Mouse (Mus musculus) olfactory bulb, adult 2 months (tissue): ENCODE measurements around the gene Il18. TPM values are rescaled to one million over a fixed set of nuclear protein-coding genes. Genes with fewer than 3 reads are reported as not detected.

Experiments used
- H3K27ac ChIP-seq: fragments of 200-500 bp; 2 replicates; pipeline ENCODE4 v1.5.1; 2012; ENCODE audit warnings: low read depth, low read length; ENCODE audit not compliant: insufficient read depth
- H3K4me1 ChIP-seq: fragments of 200-500 bp; 2 replicates; pipeline ENCODE4 v1.6.1; 2012; ENCODE audit warnings: low read length; ENCODE audit not compliant: control insufficient read depth, insufficient read depth
- H3K4me3 ChIP-seq: fragments of 200-500 bp; 2 replicates; pipeline ENCODE4 v1.5.1; 2012; ENCODE audit warnings: mild to moderate bottlenecking, low read depth, low read length, moderate library complexity; ENCODE audit not compliant: insufficient read depth
- CTCF ChIP-seq: fragments of 200-500 bp; IDR thresholded peaks from 2 replicates; pipeline ENCODE4 v1.5.1; 2012; ENCODE audit warnings: low read depth, mild to moderate bottlenecking, low read length, moderate library complexity; ENCODE audit not compliant: insufficient read depth
- POLR2A ChIP-seq: fragments of 200-500 bp; IDR thresholded peaks from 2 replicates; pipeline ENCODE4 v1.6.1; 2012; ENCODE audit warnings: mild to moderate bottlenecking, low read depth, low read length, moderate library complexity; ENCODE audit not compliant: insufficient read depth
- WGBS: fragments of 180-500 bp; shearing (Covaris S2); methylation state at CpG from one replicate; pipeline ENCODE4 v1.1.7; 2018; 5-methylcytosine and 5-hydroxymethylcytosine counted together
- polyA plus RNA-seq: library from polyadenylated mRNA; stranded (reverse); fragments of >200 nt; gene quantifications from 2 replicates; pipeline ENCODE4 v1.2.4, GENCODE M21; 2012; ENCODE audit warnings: low replicate concordance; ENCODE audit not compliant: missing spikeins, insufficient read depth, insufficient read length

Gene Il18
- polyA plus RNA-seq, 1 experiment = not detected

GRCm38 (mm10) chr9:50542401-50542800, 12.2 kb upstream of the Il18 start:
- Histone ChIP-seq H3K4me3 (no peak overlapping the region), H3K4me1 (no peaks in the 10 kb centered on the region), H3K27ac (no peak overlapping the region)
- 85% methylated on average over 9 of the region's 9 CpGs for WGBS
- TF ChIP-seq CTCF (no peak), POLR2A (no peak)

- TF ChIP-seq CTCF (no peak), POLR2A (no peak)
- Histone ChIP-seq H3K4me1 (no peaks in the 10 kb centered on the region), H3K27ac (no peak overlapping the region), H3K4me3 (no peak overlapping the region)
- WGBS = 71% methylated on average over 5 of the region's 5 CpGs
These were observed 6.7 kb upstream of the Il18 start for GRCm38 (mm10) chr9:50547859-50548478.

GRCm38 (mm10) chr9:50548936-50549335, 5.7 kb upstream of the Il18 start:
- Histone ChIP-seq H3K4me3 (no peak overlapping the region), H3K4me1 (no peaks in the 10 kb centered on the region), H3K27ac (no peak overlapping the region)
- WGBS = 88% methylated on average over 4 of the region's 4 CpGs
- no peak for TF ChIP-seq CTCF
- TF ChIP-seq POLR2A = no peak

GRCm38 (mm10) chr9:50552206-50552605, 2.4 kb upstream of the Il18 start:
- TF ChIP-seq CTCF = no peak
- TF ChIP-seq POLR2A = no peak
- no peak overlapping the region for H3K27ac ChIP-seq
- WGBS = 84% methylated on average over 5 of the region's 5 CpGs
- H3K4me3 ChIP-seq = no peak overlapping the region
- no peaks in the 10 kb centered on the region for H3K4me1 ChIP-seq

GRCm38 (mm10) chr9:50553547-50553946, 1.1 kb upstream of the Il18 start:
- Histone ChIP-seq H3K4me3 (no peak overlapping the region), H3K27ac (no peak overlapping the region), H3K4me1 (no peaks in the 10 kb centered on the region)
- no peak for TF ChIP-seq CTCF
- WGBS = 88% methylated on average over 2 of the region's 2 CpGs

GRCm38 (mm10) chr9:50555094-50555446, 443 bp downstream of the Il18 start, which contains the start of gene Bco2:
Gene Bco2 (minus strand): TSS chr9:50555181.
- WGBS = 9% methylated on average over 2 of the region's 2 CpGs
- TF ChIP-seq POLR2A = no peak
- TF ChIP-seq CTCF = no peak
- no peaks in the 10 kb centered on the region for H3K4me1 ChIP-seq
- H3K27ac ChIP-seq = peak within 1 kb of the TSS; percentile 63
- peak within 1 kb of the TSS; percentile 41 for H3K4me3 ChIP-seq

- TF ChIP-seq POLR2A = no peak
- no peak for TF ChIP-seq CTCF
- H3K27ac ChIP-seq = no peak within 1 kb of the TSS
These were observed 6.7 kb downstream of the Il18 start, which contains the start of gene Tex12 for GRCm38 (mm10) chr9:50561145-50561917. Gene Tex12 (minus strand): TSS chr9:50561325.

GRCm38 (mm10) chr9:50561918-50562360, 7.3 kb downstream of the Il18 start:
- Histone ChIP-seq H3K4me1 (peaks cover 3% of the 10 kb centered on the region; the same call in 1 of the 2 replicates), H3K4me3 (no peak overlapping the region), H3K27ac (no peak overlapping the region)
- no peak for TF ChIP-seq POLR2A
- 83% methylated on average over 2 of the region's 2 CpGs for WGBS

More at GRCm38 (mm10) chr9:50561145-50561917, 6.7 kb downstream of the Il18 start, which contains the start of gene Tex12:
- 92% methylated on average over 38 of the region's 38 CpGs for WGBS
- H3K4me3 ChIP-seq = no peak within 1 kb of the TSS
- H3K4me1 ChIP-seq = peaks cover 3% of the 10 kb centered on the region; the same call in 1 of the 2 replicates

- no peak overlapping the region for H3K27ac ChIP-seq
- WGBS = 72% methylated on average over 7 of the region's 7 CpGs
- H3K4me3 ChIP-seq = no peak overlapping the region
- TF ChIP-seq POLR2A (no peak), CTCF (no peak)
- H3K4me1 ChIP-seq = peaks cover 6% of the 10 kb centered on the region
These were observed 10.5 kb downstream of the Il18 start for GRCm38 (mm10) chr9:50565173-50565572.
